Mouse (Mus musculus) forebrain, embryonic 10.5 days (tissue): ENCODE measurements at regions not wholly inside any gene's neighbourhood (a gene's known extent, or its start where the extent isn't known, plus 50 kb on each side); places are given as distances from the start of the nearest gene placed in this dataset.

ENCODE experiments used
- DNase-seq: peaks from one replicate; pipeline ENCODE4 v3.0.0-alpha.2; 2017; ENCODE audit warnings: low spot score; ENCODE audit errors: extremely low spot score
- H3K27ac ChIP-seq: fragments of 300-500 bp; sonication (generic); 2 replicates; pipeline ENCODE4 v1.5.1; 2016; ENCODE audit warnings: mild to moderate bottlenecking
- H3K27me3 ChIP-seq: fragments of 300-500 bp; sonication (generic); 2 replicates; pipeline ENCODE4 v1.6.1; 2016; ENCODE audit warnings: mild to moderate bottlenecking; ENCODE audit not compliant: poor library complexity, severe bottlenecking
- H3K36me3 ChIP-seq: fragments of 300-500 bp; sonication (generic); replicated peaks from 2 replicates; pipeline ENCODE4 v1.6.1; 2016; ENCODE audit warnings: mild to moderate bottlenecking, moderate library complexity
- H3K4me1 ChIP-seq: fragments of 300-500 bp; sonication (generic); 2 replicates; pipeline ENCODE4 v1.6.1; 2016
- H3K4me3 ChIP-seq: fragments of 300-500 bp; sonication (generic); 2 replicates; pipeline ENCODE4 v1.5.1; 2016; ENCODE audit warnings: mild to moderate bottlenecking, moderate library complexity
- H3K9me3 ChIP-seq: fragments of 300-500 bp; sonication (generic); 2 replicates; pipeline ENCODE4 v1.6.1; 2016; ENCODE audit warnings: mild to moderate bottlenecking, moderate library complexity
- WGBS: fragments of 180-500 bp; shearing (Covaris S2); methylation state at CpG from one replicate; pipeline ENCODE4 v1.1.7; 2016; 5-methylcytosine and 5-hydroxymethylcytosine counted together

DNA sequence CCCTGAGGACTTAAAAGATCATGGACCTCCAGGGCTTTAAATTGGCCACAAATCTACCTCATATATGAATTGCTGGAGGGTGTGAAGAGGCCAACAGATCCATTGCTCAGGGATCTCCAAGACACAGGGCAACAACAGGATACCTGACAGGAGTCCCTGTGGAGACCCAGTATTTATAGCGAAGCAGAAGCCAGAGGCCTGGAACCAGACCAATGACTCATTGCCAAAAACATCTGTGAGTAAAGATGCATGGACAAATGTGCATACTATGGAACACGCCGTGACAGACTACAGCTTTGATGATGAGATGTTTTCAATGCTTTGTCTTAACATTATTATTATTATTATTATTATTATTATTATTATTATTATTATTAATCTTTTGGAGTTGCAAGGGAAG lies 239.0 kb upstream of the Syt1 start:
- Histone ChIP-seq H3K27ac (no peak overlapping the region), H3K27me3 (no peaks in the 10 kb centered on the region), H3K4me1 (no peaks in the 10 kb centered on the region), H3K4me3 (no peak overlapping the region), H3K36me3 (no peaks in the 10 kb centered on the region), H3K9me3 (no peaks in the 10 kb centered on the region)
- WGBS, result 93% methylated on average over 3 of the region's 3 CpGs
- no peak for DNase-seq

DNA sequence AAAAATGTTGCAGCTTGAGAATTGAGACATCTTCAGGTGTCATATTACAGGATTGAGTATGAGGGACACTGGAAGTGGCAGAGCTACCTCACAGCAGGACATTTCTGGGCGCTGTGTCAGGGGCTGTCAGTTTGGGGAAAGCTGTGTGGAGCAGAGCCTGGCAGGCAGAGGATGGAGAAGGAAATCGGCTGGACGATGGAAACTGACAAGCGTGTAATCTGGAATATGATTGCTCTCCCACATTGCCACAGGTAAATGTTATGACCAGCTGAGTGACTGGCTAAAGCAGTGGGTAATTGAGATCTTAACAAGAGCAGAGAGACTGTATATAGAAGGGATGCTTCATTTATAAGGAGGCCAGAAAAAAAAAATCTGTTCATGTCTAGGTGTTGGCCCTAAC lies 235.5 kb upstream of the Syt1 start:
- no peak overlapping the region for H3K4me3 ChIP-seq
- H3K4me1 ChIP-seq, result no peaks in the 10 kb centered on the region
- no peaks in the 10 kb centered on the region for H3K36me3 ChIP-seq
- H3K27me3 ChIP-seq, result no peaks in the 10 kb centered on the region
- H3K27ac ChIP-seq, result no peak overlapping the region
- 63% methylated on average over 4 of the region's 4 CpGs for WGBS
- H3K9me3 ChIP-seq, result no peaks in the 10 kb centered on the region
- DNase-seq, result no peak

DNA sequence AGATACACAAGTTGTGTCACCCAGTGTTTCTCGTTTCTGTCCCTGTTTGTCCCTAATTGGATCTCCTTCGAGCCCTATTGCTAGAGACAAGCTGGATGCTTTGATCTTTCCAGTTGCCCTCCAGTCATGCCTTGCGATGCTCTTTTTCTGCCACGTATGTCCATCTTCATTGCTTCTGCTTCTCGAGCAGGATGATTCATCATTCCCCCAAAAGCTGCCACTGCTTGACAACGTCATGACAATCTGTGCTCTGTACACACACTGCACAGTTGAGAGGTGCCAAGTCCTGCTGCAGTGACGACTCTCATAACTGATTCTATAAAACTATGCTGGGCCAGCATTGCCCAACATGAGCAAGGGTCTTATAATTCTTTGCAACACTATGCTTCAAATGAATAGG lies 226.2 kb upstream of the Syt1 start:
- H3K4me1 ChIP-seq, result no peaks in the 10 kb centered on the region
- H3K4me3 ChIP-seq, result no peak overlapping the region
- H3K36me3 ChIP-seq, result no peaks in the 10 kb centered on the region
- no peak overlapping the region for H3K27ac ChIP-seq
- no peaks in the 10 kb centered on the region for H3K27me3 ChIP-seq
- no peaks in the 10 kb centered on the region for H3K9me3 ChIP-seq
- WGBS, result 73% methylated on average over 7 of the region's 7 CpGs
- no peak for DNase-seq

DNA sequence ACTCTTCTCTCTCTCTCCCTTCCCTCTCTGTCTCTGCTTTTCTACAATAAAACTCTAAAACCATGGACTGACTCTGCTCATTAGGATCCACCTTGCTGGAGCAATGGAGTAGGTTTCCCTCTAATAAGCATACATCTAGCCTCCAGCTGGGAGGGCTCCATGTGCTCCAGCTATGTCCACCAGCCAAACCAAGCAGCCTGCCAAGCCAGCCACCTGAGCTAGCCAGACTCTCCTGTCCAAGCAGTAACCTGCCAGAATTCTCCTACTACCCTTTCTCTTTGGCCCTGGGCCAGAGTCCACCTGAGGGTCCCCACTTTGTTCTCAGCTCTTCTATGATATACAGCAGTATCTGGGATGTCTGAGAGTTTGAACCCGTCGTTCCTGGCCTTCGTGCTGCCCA lies 216.2 kb upstream of the Syt1 start:
- no peaks in the 10 kb centered on the region for H3K9me3 ChIP-seq
- no peak overlapping the region for H3K4me3 ChIP-seq
- H3K27me3 ChIP-seq, result no peaks in the 10 kb centered on the region
- no peak overlapping the region for H3K27ac ChIP-seq
- H3K4me1 ChIP-seq, result no peaks in the 10 kb centered on the region
- DNase-seq, result no peak
- 88% methylated on average over 3 of the region's 3 CpGs for WGBS
- H3K36me3 ChIP-seq, result no peaks in the 10 kb centered on the region

DNA sequence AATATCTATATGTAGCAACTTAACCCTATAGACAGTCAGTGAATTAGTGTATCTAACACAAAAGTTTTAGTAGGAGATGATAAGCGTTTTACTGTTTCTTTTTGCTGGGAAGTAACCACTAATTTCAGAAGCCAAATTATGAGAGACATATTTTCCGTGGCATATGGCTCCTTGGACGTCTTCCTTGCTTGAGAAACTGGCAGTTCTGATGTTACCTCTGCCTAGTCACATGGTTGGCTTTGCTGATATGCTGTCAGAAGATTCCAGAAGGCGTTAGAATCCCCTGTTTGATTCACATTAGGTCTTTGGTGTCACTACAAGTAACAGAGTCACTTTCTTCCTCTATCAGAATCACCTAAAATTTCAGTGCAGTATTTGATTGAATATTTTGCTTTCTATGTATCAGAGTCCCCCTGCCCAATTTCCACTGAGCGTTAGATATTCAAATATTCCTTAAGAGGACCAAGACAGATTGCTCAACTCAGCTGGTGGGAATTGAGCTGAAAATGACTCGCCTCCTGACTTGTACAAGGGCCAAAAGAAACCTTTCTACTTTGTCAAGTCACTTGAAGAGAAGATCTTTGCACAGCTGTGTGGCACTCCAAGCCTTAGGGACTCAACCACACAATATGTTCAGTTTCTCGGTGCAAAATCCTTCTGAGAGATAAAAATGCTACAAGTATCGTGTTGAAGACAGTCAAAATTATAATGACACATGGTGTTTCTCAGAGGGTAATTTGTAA lies 178.2 kb upstream of the Syt1 start:
- H3K4me1 ChIP-seq, result no peaks in the 10 kb centered on the region
- H3K9me3 ChIP-seq, result no peaks in the 10 kb centered on the region
- no peaks in the 10 kb centered on the region for H3K27me3 ChIP-seq
- H3K27ac ChIP-seq, result no peak overlapping the region
- no peaks in the 10 kb centered on the region for H3K36me3 ChIP-seq
- no peak for DNase-seq
- H3K4me3 ChIP-seq, result no peak overlapping the region
- 86% methylated on average over 8 of the region's 8 CpGs for WGBS

DNA sequence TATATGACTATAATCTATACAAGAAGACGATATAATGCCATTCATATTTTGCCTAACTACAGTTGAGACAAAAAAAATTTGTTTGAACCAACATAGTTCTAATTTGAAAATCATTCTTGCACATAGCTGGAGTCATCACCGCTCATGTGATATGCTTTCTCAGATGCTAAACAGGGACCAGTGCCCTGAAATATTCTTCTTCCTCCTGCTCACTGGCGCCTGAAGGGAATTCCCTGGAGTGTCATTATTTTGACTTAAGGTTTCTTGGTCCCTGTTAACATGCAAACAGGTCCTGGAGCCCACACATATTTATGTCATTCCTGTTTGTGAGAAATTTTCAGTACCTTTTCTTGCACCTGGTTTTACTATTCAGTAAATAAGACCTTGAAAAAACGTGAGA lies 177.5 kb upstream of the Syt1 start:
- no peaks in the 10 kb centered on the region for H3K36me3 ChIP-seq
- H3K27ac ChIP-seq, result no peak overlapping the region
- H3K27me3 ChIP-seq, result no peaks in the 10 kb centered on the region
- WGBS, result 77% methylated on average over 4 of the region's 4 CpGs
- H3K9me3 ChIP-seq, result no peaks in the 10 kb centered on the region
- H3K4me1 ChIP-seq, result no peaks in the 10 kb centered on the region
- no peak overlapping the region for H3K4me3 ChIP-seq
- DNase-seq, result no peak

DNA sequence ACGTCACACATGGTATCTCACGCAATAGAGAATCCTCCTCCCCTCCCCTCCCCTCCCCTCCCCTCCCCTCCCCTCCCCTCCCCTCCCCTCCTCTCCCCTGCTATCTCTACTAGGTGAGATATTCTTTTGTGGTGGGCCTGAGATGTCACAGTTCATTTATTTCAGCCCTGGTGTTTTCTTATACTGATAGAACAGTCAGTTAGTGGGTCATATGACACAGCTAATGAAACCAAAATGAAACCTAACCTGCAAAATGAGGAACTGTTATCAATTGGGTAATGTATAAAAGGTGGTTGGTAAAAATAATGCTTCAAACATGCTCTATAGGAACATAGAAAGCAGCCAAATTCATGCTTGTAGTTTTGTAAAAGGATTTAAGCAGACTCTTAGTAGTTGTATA lies 174.5 kb upstream of the Syt1 start:
- no peaks in the 10 kb centered on the region for H3K27me3 ChIP-seq
- no peak for DNase-seq
- H3K27ac ChIP-seq, result no peak overlapping the region
- no peaks in the 10 kb centered on the region for H3K9me3 ChIP-seq
- H3K36me3 ChIP-seq, result no peaks in the 10 kb centered on the region
- no peak overlapping the region for H3K4me3 ChIP-seq
- no peaks in the 10 kb centered on the region for H3K4me1 ChIP-seq
- WGBS, result 85% methylated on average over 2 of the region's 2 CpGs

DNA sequence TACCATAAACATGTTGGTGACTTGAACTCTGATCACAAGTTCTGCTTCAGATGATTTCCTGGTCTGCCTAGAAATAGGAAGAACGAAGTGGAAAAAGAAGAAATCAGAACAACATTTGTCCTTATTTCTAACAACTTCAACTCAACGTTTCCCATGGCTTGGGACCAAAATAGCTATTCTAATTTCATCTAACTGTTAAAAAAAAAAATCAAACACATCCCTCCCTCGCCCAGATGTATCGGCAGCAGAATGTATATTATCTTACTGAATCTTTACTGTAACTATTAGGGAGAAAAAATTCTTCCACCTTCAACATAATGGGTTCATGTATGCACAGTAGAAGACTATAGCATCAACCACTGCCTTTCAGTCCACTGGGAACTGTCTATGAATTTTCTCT lies 169.7 kb upstream of the Syt1 start:
- H3K36me3 ChIP-seq, result no peaks in the 10 kb centered on the region
- 83% methylated on average over 4 of the region's 4 CpGs for WGBS
- no peaks in the 10 kb centered on the region for H3K27me3 ChIP-seq
- H3K4me3 ChIP-seq, result no peak overlapping the region
- no peak overlapping the region for H3K27ac ChIP-seq
- H3K4me1 ChIP-seq, result no peaks in the 10 kb centered on the region
- H3K9me3 ChIP-seq, result no peaks in the 10 kb centered on the region
- DNase-seq, result no peak

DNA sequence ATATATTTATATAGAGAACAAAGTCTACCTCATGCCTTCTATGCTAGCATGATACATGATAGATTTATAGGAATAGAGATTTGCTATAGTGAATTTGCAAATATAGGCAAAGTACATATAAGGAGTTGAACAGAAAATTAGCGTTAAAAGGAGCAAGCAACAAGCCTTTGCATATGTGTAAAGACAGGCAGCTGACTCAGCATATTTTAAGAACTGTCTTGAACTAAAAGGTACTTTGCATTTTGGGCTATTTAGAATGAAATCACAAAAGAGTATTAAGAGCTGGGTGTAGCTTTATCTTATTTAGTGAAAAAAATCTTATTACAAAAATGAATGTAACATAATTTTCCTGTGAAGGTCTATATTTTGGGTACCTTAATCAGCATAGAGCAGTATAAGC lies 149.9 kb upstream of the Syt1 start:
- Histone ChIP-seq H3K36me3 (no peaks in the 10 kb centered on the region), H3K27ac (no peak overlapping the region), H3K9me3 (no peaks in the 10 kb centered on the region), H3K27me3 (no peaks in the 10 kb centered on the region), H3K4me1 (no peaks in the 10 kb centered on the region), H3K4me3 (no peak overlapping the region)
- WGBS, result 96% methylated on average over 1 of the region's 1 CpGs
- DNase-seq, result no peak

DNA sequence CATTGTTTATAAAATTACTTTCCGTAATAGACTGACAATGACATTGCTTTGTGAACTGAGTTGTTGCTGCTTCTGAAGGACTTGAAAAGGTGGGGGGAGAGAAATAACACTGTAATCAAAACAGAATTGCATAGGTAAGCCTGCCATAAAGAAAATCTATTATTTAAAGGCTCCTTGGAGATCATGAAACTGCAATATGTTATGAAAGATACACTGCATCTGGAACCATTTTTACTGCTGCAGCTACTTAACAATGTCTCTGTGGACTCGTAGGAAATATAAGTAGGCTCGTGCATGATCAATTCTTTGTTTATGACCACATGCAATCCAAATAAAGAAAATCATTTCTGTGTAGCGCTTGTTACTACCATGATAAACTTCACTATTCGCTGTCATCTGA lies 145.0 kb upstream of the Syt1 start:
- H3K27ac ChIP-seq, result no peak overlapping the region
- WGBS, result 90% methylated on average over 5 of the region's 5 CpGs
- no peaks in the 10 kb centered on the region for H3K27me3 ChIP-seq
- H3K36me3 ChIP-seq, result no peaks in the 10 kb centered on the region
- H3K4me3 ChIP-seq, result no peak overlapping the region
- H3K9me3 ChIP-seq, result no peaks in the 10 kb centered on the region
- no peak for DNase-seq
- no peaks in the 10 kb centered on the region for H3K4me1 ChIP-seq

DNA sequence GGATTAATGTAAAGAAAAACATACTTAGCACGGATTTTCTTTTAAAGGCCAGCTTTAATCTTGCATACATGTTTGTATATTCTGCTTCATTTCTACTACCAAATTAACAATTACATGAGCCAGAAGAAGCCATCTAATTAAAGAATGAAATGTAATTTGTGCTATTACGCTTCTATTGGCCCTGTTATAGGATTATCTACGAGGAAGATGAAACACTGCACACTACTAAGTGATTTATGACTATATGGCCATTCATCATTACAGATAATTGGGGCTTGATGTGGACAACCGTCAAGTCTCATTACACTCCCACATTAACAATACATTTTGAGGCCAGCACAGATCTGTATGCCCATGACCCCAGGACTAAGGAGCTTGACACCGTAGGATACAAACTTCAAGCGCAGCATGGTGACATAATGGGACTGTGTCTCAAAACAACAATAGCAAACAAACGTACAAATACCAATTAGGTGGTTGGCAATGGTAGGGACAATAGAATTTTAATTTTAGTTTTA lies 129.7 kb upstream of the Syt1 start:
- Histone ChIP-seq H3K4me1 (no peaks in the 10 kb centered on the region), H3K27me3 (no peaks in the 10 kb centered on the region), H3K9me3 (no peaks in the 10 kb centered on the region), H3K4me3 (no peak overlapping the region), H3K36me3 (no peaks in the 10 kb centered on the region), H3K27ac (no peak overlapping the region)
- no peak for DNase-seq
- 76% methylated on average over 7 of the region's 7 CpGs for WGBS

DNA sequence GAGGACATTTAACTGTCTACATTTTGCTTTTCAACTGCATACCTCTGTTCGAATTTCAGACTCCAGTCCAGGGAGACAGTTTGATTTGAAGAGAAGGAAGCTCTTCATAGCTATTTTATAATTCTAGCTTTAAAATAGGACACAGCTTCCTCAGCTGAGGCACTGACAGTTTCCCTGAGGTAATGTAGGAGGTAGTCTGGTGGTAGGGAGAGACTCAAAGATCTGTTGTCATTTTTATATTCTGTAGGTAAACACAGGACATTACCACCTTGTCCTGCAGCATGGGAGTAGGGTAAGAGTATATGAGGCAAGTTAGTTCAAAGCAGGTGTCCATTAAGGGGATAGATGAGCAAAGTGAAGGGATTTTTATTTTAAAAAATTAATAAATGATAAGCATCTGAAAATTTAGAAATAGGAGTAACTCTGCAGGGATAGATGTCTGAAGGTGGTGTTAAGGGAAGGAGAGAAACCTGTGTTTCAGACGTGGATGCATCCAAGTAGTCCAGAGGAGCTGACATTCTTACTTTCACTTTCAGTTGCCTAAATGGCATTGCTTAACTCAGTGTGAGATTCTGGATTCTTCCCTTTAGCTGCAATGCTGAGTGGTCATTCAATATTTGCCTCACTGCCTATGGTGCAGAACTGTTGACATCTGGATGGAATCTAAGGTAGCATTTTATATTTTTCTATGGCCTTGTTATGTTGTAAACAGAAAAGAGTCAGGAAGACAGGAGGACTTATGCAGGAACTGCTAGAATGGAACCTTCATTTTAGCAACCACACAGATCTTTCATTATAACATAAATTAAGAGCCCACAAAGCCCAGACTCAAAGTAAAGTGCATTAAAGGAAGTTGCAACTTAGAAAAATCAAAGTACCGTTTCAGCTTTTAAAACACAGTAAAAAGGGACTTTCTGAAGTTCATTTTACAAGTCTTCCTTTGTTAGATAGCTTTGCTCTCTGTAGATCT lies 126.3 kb upstream of the Syt1 start:
- H3K9me3 ChIP-seq, result no peaks in the 10 kb centered on the region
- 82% methylated on average over 3 of the region's 3 CpGs for WGBS
- H3K4me3 ChIP-seq, result no peak overlapping the region

DNA sequence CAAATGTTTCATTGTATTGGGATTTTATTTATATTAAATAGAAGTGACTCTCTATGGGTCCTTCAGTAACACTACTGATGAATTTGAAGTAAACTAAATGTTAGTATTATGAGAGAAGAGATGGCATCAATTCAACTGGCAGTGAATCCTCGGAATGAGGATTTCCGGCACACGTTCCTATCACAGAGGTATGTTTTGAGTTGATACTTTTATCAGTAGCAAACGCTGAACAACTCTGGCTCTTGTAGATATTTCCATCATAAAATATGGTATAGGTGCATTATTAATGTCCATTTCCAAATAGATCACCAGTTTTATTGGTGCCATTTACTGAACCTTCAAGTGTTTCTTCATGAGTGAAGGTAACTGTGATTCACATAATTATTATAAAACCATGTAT lies 123.7 kb upstream of the Syt1 start:
- no peaks in the 10 kb centered on the region for H3K36me3 ChIP-seq
- no peaks in the 10 kb centered on the region for H3K9me3 ChIP-seq
- no peaks in the 10 kb centered on the region for H3K27me3 ChIP-seq
- no peak overlapping the region for H3K27ac ChIP-seq
- no peak overlapping the region for H3K4me3 ChIP-seq
- no peak for DNase-seq
- H3K4me1 ChIP-seq, result no peaks in the 10 kb centered on the region
- 95% methylated on average over 4 of the region's 4 CpGs for WGBS

More for the DNA sequence above, 126.3 kb upstream of the Syt1 start:
- no peak for DNase-seq
- H3K4me1 ChIP-seq, result no peaks in the 10 kb centered on the region
- no peaks in the 10 kb centered on the region for H3K36me3 ChIP-seq
- H3K27me3 ChIP-seq, result no peaks in the 10 kb centered on the region
- no peak overlapping the region for H3K27ac ChIP-seq
